Comparison of ENCODE assay signal across 15 mouse cellular contexts in genomic region chr4:63158192-63158591, GRCm38 (mm10). TPM values are rescaled to one million over a fixed set of nuclear protein-coding genes. Genes with fewer than 3 reads are reported as not detected.
DNase-seq lines count a peak whose midpoint lies in the region; ATAC-seq and TF ChIP-seq lines count a peak whose summit lies in the region.
"Had no signal": no experiment of that assay in that cellular context is flagged by ENCODE, and none has a peak within 500 bp of the region (broad histone marks: within the 10 kb centered on the region; RNA-seq: fewer than 3 reads in every experiment).

No protein-coding gene starts in this region.

- 0 out of 2 replicates have a peak overlapping the region, but pooled peaks have one; percentile 1 for H3K9ac ChIP-seq in intestine, embryonic 16.5 days (ENCODE audit: low read depth, low read length)
- no peak overlapping the region for H3K9ac ChIP-seq in intestine, postnatal 0 days (ENCODE audit: low read depth, low read length)
- no peak overlapping the region for H3K9ac ChIP-seq in liver, embryonic 16.5 days (ENCODE audit: low read depth, low read length)
- H3K9ac ChIP-seq in liver, embryonic 12.5 days = no peak overlapping the region
- no peak overlapping the region for H3K9ac ChIP-seq in neural tube, embryonic 12.5 days
- H3K9ac ChIP-seq in neural tube, embryonic 15.5 days (replicated peaks) = no peak overlapping the region
- H3K9ac ChIP-seq in hindbrain, embryonic 14.5 days = no peak overlapping the region
- H3K9ac ChIP-seq: embryonic facial prominence, embryonic 12.5 days; heart, embryonic 13.5 days; hindbrain, embryonic 12.5 days; limb, embryonic 12.5 days had no signal

- no peaks in the 10 kb centered on the region for H3K27me3 ChIP-seq in intestine, embryonic 16.5 days (replicated peaks; ENCODE audit: control insufficient read depth, insufficient read depth, low read length)
- no peaks in the 10 kb centered on the region for H3K27me3 ChIP-seq in intestine, postnatal 0 days (replicated peaks; ENCODE audit: control insufficient read depth, insufficient read depth, low read length)
- H3K27me3 ChIP-seq in liver, embryonic 16.5 days (ENCODE audit: control insufficient read depth, insufficient read depth, low read depth, low read length) = no peaks in the 10 kb centered on the region
- no peaks in the 10 kb centered on the region for H3K27me3 ChIP-seq in liver, embryonic 12.5 days (replicated peaks)
- no peaks in the 10 kb centered on the region for H3K27me3 ChIP-seq in neural tube, embryonic 12.5 days (replicated peaks)
- no peaks in the 10 kb centered on the region for H3K27me3 ChIP-seq in neural tube, embryonic 15.5 days (replicated peaks)
- no peaks in the 10 kb centered on the region for H3K27me3 ChIP-seq in hindbrain, embryonic 14.5 days (ENCODE audit: control insufficient read depth, insufficient read depth, low read length)
- H3K27me3 ChIP-seq: embryonic facial prominence, embryonic 12.5 days; hindbrain, embryonic 12.5 days; limb, embryonic 12.5 days had no signal

- TF ChIP-seq CTCF in intestine, postnatal 0 days (IDR thresholded peaks at IDR 0.05; ENCODE audit: low read depth) = no peak

- H3K9me3 ChIP-seq in intestine, embryonic 16.5 days (ENCODE audit: control insufficient read depth, low read length) = no peaks in the 10 kb centered on the region
- no peaks in the 10 kb centered on the region for H3K9me3 ChIP-seq in intestine, postnatal 0 days (ENCODE audit: control insufficient read depth)
- H3K9me3 ChIP-seq in liver, embryonic 16.5 days (replicated peaks; ENCODE audit: control insufficient read depth, low read length) = no peaks in the 10 kb centered on the region
- H3K9me3 ChIP-seq in liver, embryonic 12.5 days (replicated peaks) = no peaks in the 10 kb centered on the region
- H3K9me3 ChIP-seq in neural tube, embryonic 12.5 days = no peaks in the 10 kb centered on the region
- H3K9me3 ChIP-seq in neural tube, embryonic 15.5 days (replicated peaks) = no peaks in the 10 kb centered on the region
- H3K9me3 ChIP-seq in hindbrain, embryonic 14.5 days (ENCODE audit: control insufficient read depth, low read length) = no peaks in the 10 kb centered on the region
- H3K9me3 ChIP-seq: embryonic facial prominence, embryonic 12.5 days; heart, embryonic 13.5 days; hindbrain, embryonic 12.5 days; limb, embryonic 12.5 days had no signal

- peaks cover 22% of the 10 kb centered on the region; the same call in 1 of the 2 replicates for H3K4me1 ChIP-seq in intestine, embryonic 16.5 days (ENCODE audit: control insufficient read depth, insufficient read depth, low read length)
- H3K4me1 ChIP-seq in intestine, postnatal 0 days (replicated peaks; ENCODE audit: control insufficient read depth, insufficient read depth, low read length) = peaks cover 8% of the 10 kb centered on the region; the same call in 1 of the 2 replicates
- no peaks in the 10 kb centered on the region; the same call in none of the 2 replicates for H3K4me1 ChIP-seq in liver, embryonic 16.5 days (ENCODE audit: control insufficient read depth, low read depth, low read length)
- 0 out of 2 replicates have a peak, but pooled peaks cover 5% of the 10 kb centered on the region for H3K4me1 ChIP-seq in liver, embryonic 12.5 days
- H3K4me1 ChIP-seq in neural tube, embryonic 12.5 days = no peaks in the 10 kb centered on the region
- H3K4me1 ChIP-seq in neural tube, embryonic 15.5 days = peaks cover 3% of the 10 kb centered on the region; the same call in 1 of the 2 replicates
- H3K4me1 ChIP-seq in hindbrain, embryonic 14.5 days (replicated peaks; ENCODE audit: control insufficient read depth, insufficient read depth, low read length) = no peaks in the 10 kb centered on the region
- H3K4me1 ChIP-seq: embryonic facial prominence, embryonic 12.5 days; heart, embryonic 13.5 days; hindbrain, embryonic 12.5 days; limb, embryonic 12.5 days had no signal

- ATAC-seq in intestine, embryonic 16.5 days = no peak
- ATAC-seq in intestine, postnatal 0 days = no peak
- no peak for ATAC-seq in liver, embryonic 16.5 days (ENCODE audit: low read depth)
- no peak for ATAC-seq in liver, embryonic 12.5 days
- ATAC-seq in neural tube, embryonic 12.5 days (ENCODE audit: low FRiP score, low read depth) = 0 out of 2 replicates have a peak, but pooled peaks have one; percentile 2
- ATAC-seq in neural tube, embryonic 15.5 days (ENCODE audit: low FRiP score) = no peak
- ATAC-seq in hindbrain, embryonic 14.5 days (ENCODE audit: low FRiP score) = no peak
- ATAC-seq: CD4-positive, CD25-positive, alpha-beta regulatory T cell, adult 4 months had no signal

- no peak overlapping the region for H3K4me3 ChIP-seq in intestine, embryonic 16.5 days (ENCODE audit: low read length)
- no peak overlapping the region for H3K4me3 ChIP-seq in intestine, postnatal 0 days (ENCODE audit: low read depth, low read length)
- H3K4me3 ChIP-seq in liver, embryonic 16.5 days (ENCODE audit: low read depth, low read length) = no peak overlapping the region
- no peak overlapping the region for H3K4me3 ChIP-seq in liver, embryonic 12.5 days
- no peak overlapping the region for H3K4me3 ChIP-seq in neural tube, embryonic 12.5 days
- H3K4me3 ChIP-seq in neural tube, embryonic 15.5 days (replicated peaks) = no peak overlapping the region
- no peak overlapping the region for H3K4me3 ChIP-seq in hindbrain, embryonic 14.5 days (replicated peaks; ENCODE audit: low read length)
- H3K4me3 ChIP-seq: embryonic facial prominence, embryonic 12.5 days; heart, embryonic 13.5 days; hindbrain, embryonic 12.5 days; limb, embryonic 12.5 days had no signal

- peak; percentile 36 for DNase-seq in kidney, postnatal 14 days
- no peak for DNase-seq in hindbrain, embryonic 14.5 days (ENCODE audit: low spot score)

- no peaks in the 10 kb centered on the region for H3K36me3 ChIP-seq in intestine, embryonic 16.5 days (ENCODE audit: control insufficient read depth, insufficient read depth, low read length)
- no peaks in the 10 kb centered on the region for H3K36me3 ChIP-seq in intestine, postnatal 0 days (ENCODE audit: control insufficient read depth, insufficient read depth)
- H3K36me3 ChIP-seq in liver, embryonic 16.5 days (ENCODE audit: control insufficient read depth, insufficient read depth) = no peaks in the 10 kb centered on the region
- no peaks in the 10 kb centered on the region for H3K36me3 ChIP-seq in liver, embryonic 12.5 days
- H3K36me3 ChIP-seq in neural tube, embryonic 12.5 days = no peaks in the 10 kb centered on the region
- no peaks in the 10 kb centered on the region for H3K36me3 ChIP-seq in neural tube, embryonic 15.5 days
- H3K36me3 ChIP-seq in hindbrain, embryonic 14.5 days (replicated peaks; ENCODE audit: control insufficient read depth, insufficient read depth) = no peaks in the 10 kb centered on the region
- H3K36me3 ChIP-seq: embryonic facial prominence, embryonic 12.5 days; heart, embryonic 13.5 days; hindbrain, embryonic 12.5 days; limb, embryonic 12.5 days had no signal

- no peak overlapping the region for H3K4me2 ChIP-seq in intestine, embryonic 16.5 days (ENCODE audit: low read depth, low read length)
- H3K4me2 ChIP-seq in intestine, postnatal 0 days (replicated peaks; ENCODE audit: low read depth) = no peak overlapping the region
- no peak overlapping the region for H3K4me2 ChIP-seq in liver, embryonic 16.5 days (ENCODE audit: low read depth, low read length)
- no peak overlapping the region for H3K4me2 ChIP-seq in liver, embryonic 12.5 days
- no peak overlapping the region for H3K4me2 ChIP-seq in neural tube, embryonic 12.5 days (replicated peaks)
- H3K4me2 ChIP-seq in neural tube, embryonic 15.5 days = no peak overlapping the region
- no peak overlapping the region for H3K4me2 ChIP-seq in hindbrain, embryonic 14.5 days (replicated peaks)
- H3K4me2 ChIP-seq: embryonic facial prominence, embryonic 12.5 days; heart, embryonic 13.5 days; hindbrain, embryonic 12.5 days; limb, embryonic 12.5 days had no signal

- peak overlapping the region; percentile 20 for H3K27ac ChIP-seq in intestine, embryonic 16.5 days (ENCODE audit: low read length)
- no peak overlapping the region for H3K27ac ChIP-seq in intestine, postnatal 0 days (ENCODE audit: low read depth, low read length)
- peak overlapping the region; percentile 33; the same call in 1 of the 2 replicates for H3K27ac ChIP-seq in liver, embryonic 16.5 days (ENCODE audit: low read length)
- H3K27ac ChIP-seq in liver, embryonic 12.5 days = no peak overlapping the region
- H3K27ac ChIP-seq in neural tube, embryonic 12.5 days = no peak overlapping the region
- H3K27ac ChIP-seq in neural tube, embryonic 15.5 days (replicated peaks) = no peak overlapping the region
- H3K27ac ChIP-seq in hindbrain, embryonic 14.5 days = no peak overlapping the region
- H3K27ac ChIP-seq: embryonic facial prominence, embryonic 12.5 days; heart, embryonic 13.5 days; hindbrain, embryonic 12.5 days; limb, embryonic 12.5 days had no signal

- WGBS in intestine, embryonic 16.5 days = 87% methylated on average over 7 of the region's 7 CpGs
- WGBS in intestine, postnatal 0 days = 76% methylated on average over 7 of the region's 7 CpGs
- 74% methylated on average over 7 of the region's 7 CpGs for WGBS in liver, embryonic 16.5 days (ENCODE audit: insufficient replicate concordance)
- 75% methylated on average over 7 of the region's 7 CpGs for WGBS in liver, embryonic 12.5 days (ENCODE audit: insufficient replicate concordance)
- 91% methylated on average over 7 of the region's 7 CpGs for WGBS in neural tube, embryonic 12.5 days
- WGBS in neural tube, embryonic 15.5 days = 92% methylated on average over 7 of the region's 7 CpGs
- WGBS in hindbrain, embryonic 14.5 days = 92% methylated on average over 7 of the region's 7 CpGs

RNA-seq across cellular contexts. Expression of gene Ambp, which starts 3.6 kb away (rescaled TPM):
- polyA plus RNA-seq in intestine, embryonic 16.5 days (2015; fragmentation: Nextera tagmentation; extraction: Ambion mirVana) = 29.0 and 54.2 TPM in 2 replicates
- polyA plus RNA-seq in intestine, postnatal 0 days (2015; fragmentation: Nextera tagmentation; extraction: Ambion mirVana) = 7.8 and 8.8 TPM in 2 replicates
- polyA plus RNA-seq in liver, embryonic 16.5 days (2015; fragmentation: Nextera tagmentation; extraction: Ambion mirVana) = 1,608 and 1,736 TPM in 2 replicates
- 586 and 615 TPM in 2 replicates for polyA plus RNA-seq in liver, embryonic 12.5 days (2016; fragmentation: Nextera tagmentation; extraction: Ambion mirVana)
- 0.30 and 1.00 TPM in 2 replicates for polyA plus RNA-seq in neural tube, embryonic 12.5 days (2016; fragmentation: Nextera tagmentation; extraction: Ambion mirVana)
- polyA plus RNA-seq in neural tube, embryonic 15.5 days (2015; fragmentation: Nextera tagmentation; extraction: Ambion mirVana) = 0.28 and 3.2 TPM in 2 replicates
- polyA plus RNA-seq in hindbrain, embryonic 14.5 days (2014; fragmentation: Nextera tagmentation; extraction: Ambion mirVana) = not detected in 2 replicates
- polyA plus RNA-seq: CD4-positive, CD25-positive, alpha-beta regulatory T cell, adult 4 months; cortical plate, adult 2 months; forebrain, embryonic 11.5 days; hindbrain, embryonic 12.5 days had no signal

RNA-seq across cellular contexts. Expression of gene Kif12, which starts 13.7 kb away (rescaled TPM):
- polyA plus RNA-seq in intestine, embryonic 16.5 days (2015; fragmentation: Nextera tagmentation; extraction: Ambion mirVana) = 98.5 and 102 TPM in 2 replicates
- polyA plus RNA-seq in intestine, postnatal 0 days (2015; fragmentation: Nextera tagmentation; extraction: Ambion mirVana) = 61.9 and 75.5 TPM in 2 replicates
- 4.8 and 5.3 TPM in 2 replicates for polyA plus RNA-seq in liver, embryonic 16.5 days (2015; fragmentation: Nextera tagmentation; extraction: Ambion mirVana)
- polyA plus RNA-seq in liver, embryonic 12.5 days (2016; fragmentation: Nextera tagmentation; extraction: Ambion mirVana) = 7.1 and 7.2 TPM in 2 replicates
- not detected in 2 replicates for polyA plus RNA-seq in neural tube, embryonic 12.5 days (2016; fragmentation: Nextera tagmentation; extraction: Ambion mirVana)
- polyA plus RNA-seq in neural tube, embryonic 15.5 days (2015; fragmentation: Nextera tagmentation; extraction: Ambion mirVana) = 0.05 and 8.4 TPM in 2 replicates
- 0.11 TPM in 1 of 2 replicates, not detected in the other for polyA plus RNA-seq in hindbrain, embryonic 14.5 days (2014; fragmentation: Nextera tagmentation; extraction: Ambion mirVana)
- polyA plus RNA-seq: CD4-positive, CD25-positive, alpha-beta regulatory T cell, adult 4 months; cortical plate, adult 2 months; forebrain, embryonic 11.5 days had no signal

RNA-seq across cellular contexts. Expression of gene Col27a1, which starts 55.6 kb away (rescaled TPM):
- polyA plus RNA-seq in intestine, embryonic 16.5 days (2015; fragmentation: Nextera tagmentation; extraction: Ambion mirVana) = 8.1 and 9.6 TPM in 2 replicates
- polyA plus RNA-seq in intestine, postnatal 0 days (2015; fragmentation: Nextera tagmentation; extraction: Ambion mirVana) = 5.0 and 7.2 TPM in 2 replicates
- 1.6 and 2.1 TPM in 2 replicates for polyA plus RNA-seq in liver, embryonic 16.5 days (2015; fragmentation: Nextera tagmentation; extraction: Ambion mirVana)
- 2.3 and 2.7 TPM in 2 replicates for polyA plus RNA-seq in liver, embryonic 12.5 days (2016; fragmentation: Nextera tagmentation; extraction: Ambion mirVana)
- 4.6 and 5.4 TPM in 2 replicates for polyA plus RNA-seq in neural tube, embryonic 12.5 days (2016; fragmentation: Nextera tagmentation; extraction: Ambion mirVana)
- 2.8 and 4.5 TPM in 2 replicates for polyA plus RNA-seq in neural tube, embryonic 15.5 days (2015; fragmentation: Nextera tagmentation; extraction: Ambion mirVana)
- 2.0 and 2.6 TPM in 2 replicates for polyA plus RNA-seq in hindbrain, embryonic 14.5 days (2014; fragmentation: Nextera tagmentation; extraction: Ambion mirVana)

Comparison
In these comparisons a context has a peak if more than half of its experiments do, and no peak if none do; other contexts are left out.
1. H3K27ac ChIP-seq: peak in intestine, embryonic 16.5 days (single experiment) and liver, embryonic 16.5 days (single experiment); none in intestine, postnatal 0 days (single experiment), liver, embryonic 12.5 days (single experiment), neural tube, embryonic 12.5 days (single experiment), neural tube, embryonic 15.5 days (single experiment) and hindbrain, embryonic 14.5 days (single experiment).
2. RNA of gene Ambp, which starts 3.6 kb away (polyA plus RNA-seq): 1,608 to 1,736 TPM in liver, embryonic 16.5 days and 586 to 615 TPM in liver, embryonic 12.5 days; 29.0 to 54.2 TPM in intestine, embryonic 16.5 days, 7.8 to 8.8 TPM in intestine, postnatal 0 days, 0.30 to 1.00 TPM in neural tube, embryonic 12.5 days, 0.28 to 3.2 TPM in neural tube, embryonic 15.5 days and not detected in hindbrain, embryonic 14.5 days; every median in the first group is over 10 times any median in the second.